Mouse (Mus musculus): ENCODE measurements around the gene Sec14l1.
"Not testable (repeated sequence)": the region's sequence is repeated elsewhere in the genome, so short reads cannot be mapped to it uniquely, and the experiment has no call there.

Gene Sec14l1

DNA sequence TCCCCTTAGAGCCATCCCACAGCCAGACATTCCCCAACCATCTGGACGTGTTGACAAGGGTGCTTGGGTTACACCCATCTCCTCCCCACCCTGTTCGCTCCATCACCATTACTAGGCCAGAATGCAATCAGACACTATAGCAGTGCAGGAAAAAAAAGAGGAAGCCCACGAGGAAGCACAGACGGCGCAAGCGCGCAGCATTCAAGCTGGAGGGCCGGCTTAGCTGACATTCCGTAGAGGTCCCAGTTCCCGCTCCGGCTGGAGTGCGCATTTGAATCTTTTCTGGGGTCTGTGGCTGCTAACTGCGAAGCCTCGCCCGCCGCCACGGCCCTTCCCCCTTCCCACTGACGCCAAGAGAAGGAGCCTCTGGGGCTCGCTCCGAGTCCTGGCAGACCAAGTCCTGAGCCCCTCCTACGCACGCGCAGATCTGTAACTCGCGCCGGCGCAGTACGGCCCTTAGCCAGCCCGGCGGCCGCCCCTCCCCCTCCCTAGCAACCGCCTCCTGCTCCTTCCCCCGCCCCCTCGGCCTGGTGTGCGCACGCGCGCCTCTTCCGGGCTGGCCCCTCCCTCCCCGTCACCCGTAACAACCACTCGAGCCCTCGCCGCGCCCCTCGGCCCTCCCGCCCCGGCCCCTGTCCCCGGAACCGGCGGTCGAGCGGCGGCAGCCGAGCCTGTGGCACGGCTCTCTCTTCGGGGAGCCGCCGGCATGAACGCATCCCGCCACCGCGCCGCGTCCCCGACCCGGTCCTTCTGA lies at the start of gene Sec14l1:
Gene Sec14l1, plus strand, starts transcription at position 577 of the 754 bp plus-strand sequence.
- DNase-seq = peak; percentile 99

DNA sequence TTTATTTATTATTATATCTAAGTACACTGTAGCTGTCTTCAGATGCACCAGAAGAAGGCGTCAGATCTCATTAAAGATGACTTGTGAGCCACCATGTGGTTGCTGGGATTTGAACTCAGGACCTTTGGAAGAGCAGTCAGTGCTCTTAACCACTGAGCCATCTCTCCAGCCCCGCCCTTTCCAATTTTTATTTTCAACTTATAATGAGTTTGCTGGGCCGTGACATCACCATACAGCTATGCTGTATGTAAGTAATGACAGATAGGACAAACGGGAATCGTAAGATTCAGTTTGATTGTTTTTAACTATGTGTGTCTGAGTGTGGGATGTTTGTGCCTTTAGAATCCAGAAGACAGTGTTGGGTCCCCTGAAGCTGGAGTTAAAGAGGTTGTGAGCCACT lies 49.4 kb upstream of the Sec14l1 start:
- DNase-seq = not testable (repeated sequence)

DNA sequence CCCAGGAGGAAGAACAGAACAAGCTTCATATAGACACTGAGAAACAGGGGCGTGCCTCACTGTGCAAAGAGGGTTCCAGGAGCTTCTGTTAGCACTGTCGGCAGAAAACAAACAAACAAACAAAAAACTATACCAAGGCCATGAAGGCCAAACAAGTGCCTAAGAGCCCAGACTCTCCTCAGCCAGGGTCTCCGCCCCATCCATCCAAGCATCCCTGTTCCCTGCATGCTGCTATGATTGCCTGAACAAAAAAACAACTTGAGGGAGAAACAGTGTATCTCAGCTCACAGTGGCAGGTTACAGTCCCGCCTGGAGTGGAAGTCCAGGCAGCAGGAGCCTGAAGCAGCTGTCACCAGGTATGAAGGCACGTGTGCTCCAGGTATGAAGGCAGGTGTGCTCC lies 48.2 kb upstream of the Sec14l1 start:
- no peak for DNase-seq

GRCm38 (mm10) chr11:117068332-117068731 lies 46.6 kb upstream of the Sec14l1 start:
- DNase-seq = no peak

GRCm38 (mm10) chr11:117069027-117069426 lies 45.9 kb upstream of the Sec14l1 start:
- DNase-seq = no peak

- DNase-seq = no peak
Measured at GRCm38 (mm10) chr11:117070711-117071110, 44.3 kb upstream of the Sec14l1 start.

DNA sequence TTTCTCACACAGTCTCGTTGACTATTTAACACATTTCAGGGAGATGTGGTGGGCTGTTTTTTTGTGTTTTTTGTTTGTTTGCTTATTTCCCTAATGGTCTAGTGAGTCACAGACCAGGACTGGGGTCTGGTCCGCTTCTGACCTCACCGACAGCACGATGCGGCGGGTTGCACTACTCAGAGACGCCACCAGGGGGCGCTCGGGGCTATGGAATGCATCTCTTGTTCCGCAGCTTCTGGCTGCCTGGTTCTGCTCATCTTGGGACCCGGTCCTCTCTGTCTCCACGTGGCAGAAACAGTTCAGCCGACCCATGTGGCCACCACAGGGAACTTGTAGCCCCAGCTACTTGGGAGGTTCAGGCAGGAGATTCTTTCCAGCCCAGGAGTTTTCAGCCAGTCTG lies 42.8 kb upstream of the Sec14l1 start:
- DNase-seq = peak; percentile 75

GRCm38 (mm10) chr11:117073426-117073825 lies 41.5 kb upstream of the Sec14l1 start:
- DNase-seq = no peak

DNA sequence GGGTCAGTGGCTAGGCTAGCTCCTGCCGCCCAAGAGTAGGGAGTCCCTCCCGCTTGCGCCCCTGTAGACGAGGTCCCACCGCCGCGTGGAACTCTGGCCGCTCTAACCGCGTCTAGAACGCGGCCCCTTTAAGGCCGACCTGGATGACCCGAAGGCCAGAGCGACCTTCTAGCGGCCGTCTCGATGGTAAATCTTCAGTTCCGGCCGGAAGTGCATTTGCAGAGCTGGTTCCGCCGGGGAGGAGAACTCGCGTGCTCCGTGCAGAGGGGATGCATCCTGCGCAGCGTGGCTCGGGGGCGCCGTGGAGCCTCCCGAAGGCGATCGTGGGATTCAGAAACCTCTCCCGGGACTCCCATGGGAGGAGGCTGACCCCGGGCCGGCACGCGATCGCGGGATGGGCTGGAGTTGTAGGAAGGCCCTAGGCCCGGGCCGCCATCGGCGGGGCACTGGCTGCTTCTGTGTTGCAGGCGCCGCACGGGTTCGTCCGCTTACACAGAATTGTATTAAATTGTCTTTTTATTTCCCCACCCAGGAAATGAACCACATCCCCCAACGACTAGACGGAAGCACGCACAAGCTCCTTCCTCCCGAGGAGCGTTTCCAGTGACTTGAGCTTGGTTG lies 38.3 kb upstream of the Sec14l1 start:
- peak; percentile 89 for DNase-seq

DNA sequence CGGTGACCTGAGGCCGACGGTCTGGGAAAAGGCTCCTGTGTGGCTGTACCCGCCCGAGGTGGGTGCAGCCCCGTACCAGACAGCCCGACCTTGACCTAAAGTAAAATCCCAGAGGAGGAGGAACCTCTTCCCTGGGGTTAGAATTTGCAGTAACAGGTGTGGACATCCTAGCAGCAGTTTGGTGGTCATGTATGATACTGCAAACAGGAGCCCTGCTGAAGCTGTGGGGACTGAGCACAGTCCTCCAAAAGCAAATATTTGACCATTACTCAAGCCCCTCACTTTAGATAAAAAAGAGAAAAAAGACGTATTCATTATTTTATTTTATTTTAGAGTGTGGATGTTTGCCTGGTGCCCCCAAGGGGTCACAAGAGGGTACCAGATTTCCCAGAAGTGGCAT lies 37.7 kb upstream of the Sec14l1 start:
- no peak for DNase-seq

DNA sequence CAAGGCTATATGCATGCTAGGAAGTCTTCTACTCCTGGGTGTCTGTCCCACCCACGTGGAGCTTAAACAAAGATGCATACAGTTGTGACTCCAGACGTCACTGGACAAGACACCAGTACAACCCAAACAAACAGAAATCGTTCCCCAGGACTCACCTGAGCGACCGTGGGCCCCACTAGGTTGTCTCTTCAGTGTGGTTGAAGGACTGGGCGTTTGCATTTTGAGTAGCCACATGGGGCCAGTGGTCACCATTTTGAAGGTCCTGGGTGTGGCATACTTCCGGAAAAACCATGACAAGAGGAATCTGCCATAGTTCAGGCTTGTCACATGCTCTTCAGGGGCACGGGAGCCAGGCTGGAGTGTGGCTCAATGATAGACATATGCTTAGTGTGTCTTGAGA lies 37.1 kb upstream of the Sec14l1 start:
- no peak for DNase-seq

DNA sequence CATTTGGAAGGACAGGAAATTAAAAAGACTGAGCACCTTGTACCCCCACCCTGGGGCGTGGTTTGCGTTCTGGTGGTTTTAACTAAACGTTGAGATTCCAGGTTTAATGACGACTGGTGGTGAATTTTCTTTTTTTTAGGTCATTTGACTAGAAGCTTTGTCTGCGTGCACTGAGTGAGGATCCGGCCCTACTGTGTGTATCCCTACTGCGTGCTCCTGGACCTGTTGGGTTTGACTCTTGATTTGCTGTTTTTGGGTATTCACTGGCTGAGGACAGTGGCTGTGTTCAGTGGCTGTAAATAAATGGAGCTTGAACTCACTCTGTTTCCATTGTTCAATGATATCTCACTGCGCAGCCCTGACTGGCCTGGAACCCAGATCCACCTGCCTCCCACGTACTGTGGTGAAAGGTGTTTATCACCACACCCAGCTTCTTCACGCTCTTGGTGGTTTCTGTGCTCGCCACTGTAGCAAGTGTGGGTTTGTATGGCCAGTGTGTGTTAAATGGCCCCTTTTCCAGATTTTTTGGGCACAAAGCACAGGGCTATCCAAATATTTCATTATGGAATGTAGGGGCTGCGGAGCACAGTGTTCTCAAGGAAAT lies 36.2 kb upstream of the Sec14l1 start:
- no peak for DNase-seq

- DNase-seq = no peak
Measured at GRCm38 (mm10) chr11:117079651-117080190, 35.2 kb upstream of the Sec14l1 start.

DNA sequence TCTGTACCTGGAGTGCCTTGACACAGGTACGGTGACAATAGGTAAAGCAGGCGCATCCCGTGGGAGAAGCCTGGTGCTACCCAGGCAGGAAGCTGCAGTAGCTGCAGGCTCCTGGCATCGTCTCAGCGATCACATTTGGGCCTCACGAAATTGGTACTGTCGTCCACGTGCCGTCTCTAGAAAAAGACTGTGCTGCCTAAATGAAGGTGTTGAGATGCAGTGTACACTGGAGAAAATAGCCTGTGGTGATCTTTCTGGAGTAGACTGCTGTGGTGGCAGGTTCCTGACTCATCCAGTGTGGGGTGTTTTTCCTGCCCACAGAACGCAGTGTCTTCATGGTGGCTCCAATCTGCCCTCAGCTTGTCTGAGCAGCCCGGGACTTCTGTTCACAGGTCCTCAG lies 34.8 kb upstream of the Sec14l1 start:
- no peak for DNase-seq

DNA sequence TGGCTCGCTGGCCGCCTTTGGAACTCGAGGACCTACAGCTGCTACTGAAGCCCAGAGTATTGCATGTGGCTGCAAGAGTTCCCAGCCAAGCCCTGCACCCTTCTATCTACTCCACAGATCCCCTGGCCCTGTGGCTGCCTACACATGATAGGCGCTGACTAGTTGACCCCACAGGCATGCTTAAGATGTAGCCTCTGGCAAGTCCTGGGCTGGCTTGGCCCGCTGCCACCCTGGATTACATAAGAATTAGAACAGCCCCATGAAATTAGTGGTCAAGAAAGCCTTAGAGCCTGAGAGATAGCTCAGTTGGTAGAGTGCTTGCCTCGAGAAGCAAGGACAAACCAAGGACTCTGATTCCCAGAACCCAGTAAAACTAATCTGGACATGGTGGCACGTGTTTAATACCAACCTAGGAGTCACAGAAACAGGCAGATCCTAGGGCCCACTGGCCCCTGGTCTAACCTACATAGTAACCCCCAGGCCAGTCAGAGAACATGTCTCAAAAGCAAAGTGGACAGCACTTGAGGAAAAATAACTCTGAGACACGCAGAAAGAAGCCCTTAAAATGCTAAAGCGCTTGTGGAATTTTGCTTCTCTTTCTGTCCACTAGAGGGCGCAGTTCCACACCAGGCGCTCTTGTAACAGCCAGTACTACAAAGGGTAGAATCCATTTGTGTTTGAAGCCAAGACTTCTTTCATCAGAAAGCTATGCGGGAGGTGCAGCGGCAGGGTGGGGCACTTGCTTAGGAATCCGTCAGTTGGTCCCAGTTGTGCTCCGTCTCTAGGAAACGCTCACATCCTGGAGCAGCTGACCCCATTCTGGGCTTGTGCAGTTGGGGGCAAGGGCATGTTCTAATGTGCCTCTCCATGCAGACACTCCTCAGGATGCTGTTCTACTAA lies 33.6 kb upstream of the Sec14l1 start:
- DNase-seq = peak; percentile 91

GRCm38 (mm10) chr11:117082353-117082934 lies 32.5 kb upstream of the Sec14l1 start:
- peak; percentile 56 for DNase-seq

DNA sequence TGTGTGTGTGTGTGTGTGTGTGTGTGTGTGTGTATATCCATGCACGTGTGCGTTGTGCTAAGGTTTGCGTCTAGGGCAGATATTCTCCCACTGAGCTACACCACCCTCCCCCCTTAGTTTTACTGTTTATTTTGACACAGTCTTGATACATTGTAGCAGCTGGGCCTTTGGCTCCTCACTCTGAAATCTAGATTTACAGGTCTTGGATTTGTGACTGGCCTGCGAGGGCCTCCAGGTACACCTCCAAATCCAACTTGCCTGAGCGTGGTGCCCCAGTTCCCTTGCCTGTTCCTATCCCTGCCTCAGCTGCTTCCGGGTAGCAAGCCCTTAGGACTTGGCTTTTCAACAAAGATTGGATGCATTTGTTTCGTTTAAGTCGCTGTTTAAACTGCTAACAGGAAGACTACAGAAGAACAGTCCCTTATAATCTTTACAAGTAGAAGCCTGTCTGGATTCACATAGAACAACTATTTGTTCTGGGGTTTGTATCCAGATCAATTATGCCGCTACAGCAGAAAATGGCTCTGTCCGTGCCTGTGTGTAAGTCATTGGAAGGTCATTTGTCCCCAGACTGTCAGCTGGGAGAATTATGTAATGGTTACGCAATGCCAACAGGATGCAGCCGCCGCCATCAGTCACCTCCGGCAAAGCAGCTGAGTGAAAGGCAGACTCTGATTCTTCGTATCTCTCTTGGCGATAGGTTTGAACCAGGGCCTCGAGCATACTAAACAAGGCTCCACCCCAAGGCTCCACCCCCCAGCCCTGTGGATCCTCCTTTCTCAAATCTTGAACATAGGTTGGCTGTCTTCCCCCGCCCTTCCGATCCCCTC lies 31.7 kb upstream of the Sec14l1 start:
- peak; percentile 86 for DNase-seq

DNA sequence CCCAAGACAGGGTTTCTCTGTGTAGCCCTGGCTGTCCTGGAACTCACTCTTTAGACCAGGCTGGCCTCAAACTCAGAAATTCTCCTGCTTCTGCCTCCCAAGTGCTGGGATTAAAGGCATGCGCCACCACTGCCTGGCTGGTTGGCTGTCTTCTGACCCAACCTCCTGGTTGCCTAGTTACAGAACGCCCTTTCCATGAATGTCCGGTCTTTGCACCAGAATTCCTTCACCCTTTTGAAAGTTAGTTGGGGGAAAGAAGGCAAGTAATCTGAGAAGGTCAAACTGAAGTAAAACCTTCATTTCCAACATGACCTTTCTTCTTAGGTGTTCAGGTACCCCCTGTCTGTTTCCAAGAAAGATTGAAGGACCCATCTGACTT lies 31.1 kb upstream of the Sec14l1 start:
- not testable (repeated sequence) for DNase-seq

DNA sequence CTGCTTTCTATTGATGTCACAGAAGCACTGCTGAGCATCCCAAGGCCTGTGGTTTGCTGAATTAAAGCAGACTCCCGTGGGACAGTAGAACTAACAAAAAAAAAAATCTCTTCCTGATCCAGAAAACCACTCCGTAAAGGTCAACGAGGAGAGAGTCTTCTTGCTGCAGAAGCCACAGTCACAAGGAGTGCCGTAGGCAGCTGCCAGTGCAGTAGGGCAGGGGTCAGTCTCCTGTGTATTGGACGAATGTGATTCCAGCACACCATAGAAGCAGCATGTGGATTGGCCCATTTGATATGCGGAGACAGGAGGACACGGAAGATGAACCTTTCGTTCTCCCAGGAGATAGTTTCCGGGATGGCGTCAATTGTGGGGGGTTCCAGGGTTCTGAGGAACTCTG lies 28.8 kb upstream of the Sec14l1 start:
- no peak for DNase-seq

GRCm38 (mm10) chr11:117087036-117087799 lies 27.8 kb upstream of the Sec14l1 start:
- no peak for DNase-seq
